Mouse (Mus musculus) spleen, adult 2 months (tissue): ENCODE measurements around the gene Nat8.

Source experiments
- CTCF ChIP-seq: fragments of 200-500 bp; IDR thresholded peaks from 2 replicates; pipeline ENCODE4 v1.5.1; 2011; ENCODE audit warnings: mild to moderate bottlenecking, inconsistent platforms; ENCODE audit not compliant: insufficient read depth, insufficient read length, insufficient replicate concordance; ENCODE audit errors: extremely low read depth
- POLR2A ChIP-seq: fragments of 200-500 bp; IDR thresholded peaks from 2 replicates; pipeline ENCODE4 v1.6.1; 2011; ENCODE audit warnings: low read depth, low read length, inconsistent platforms

- TF ChIP-seq CTCF (no peak), POLR2A (no peak)
Measured at GRCm38 (mm10) chr6:85831796-85832321, at the start of gene Nat8.
